Mouse (Mus musculus) hindbrain, embryonic 14.5 days (tissue): ENCODE measurements around the gene Cst3. TPM values are rescaled to one million over a fixed set of nuclear protein-coding genes. Genes with fewer than 3 reads are reported as not detected.
A peak's percentile ranks its signal among the peaks of the same experiment; 100 is the strongest.

Experiments used
- ATAC-seq: fragments of 200-750 bp; cut with Nextera tagmentation; 2 replicates; pipeline ENCODE4 v1.8.0; 2017; ENCODE audit warnings: moderate number of reproducible peaks, mild to moderate bottlenecking, moderate TSS enrichment, moderate library complexity; ENCODE audit not compliant: low FRiP score
- DNase-seq: peaks from one replicate; pipeline ENCODE4 v3.0.0-alpha.2; 2015; ENCODE audit warnings: low spot score
- H3K27ac ChIP-seq: fragments of 300-500 bp; sonication (generic); 2 replicates; pipeline ENCODE4 v1.5.1; 2014; ENCODE audit warnings: mild to moderate bottlenecking, moderate library complexity
- H3K27me3 ChIP-seq: fragments of 300-500 bp; sonication (generic); 2 replicates; pipeline ENCODE4 v1.6.1; 2014; ENCODE audit warnings: mild to moderate bottlenecking, low read length, mixed read lengths; ENCODE audit not compliant: control insufficient read depth, insufficient read depth
- H3K36me3 ChIP-seq: fragments of 300-500 bp; sonication (generic); replicated peaks from 2 replicates; pipeline ENCODE4 v1.6.1; 2014; ENCODE audit not compliant: control insufficient read depth, insufficient read depth
- H3K4me1 ChIP-seq: fragments of 300-500 bp; sonication (generic); replicated peaks from 2 replicates; pipeline ENCODE4 v1.6.1; 2014; ENCODE audit warnings: antibody characterized with exemption, low read length, mixed read lengths; ENCODE audit not compliant: control insufficient read depth, insufficient read depth
- H3K4me2 ChIP-seq: fragments of 300-500 bp; sonication (generic); replicated peaks from 2 replicates; pipeline ENCODE4 v1.6.1; 2014; ENCODE audit warnings: mild to moderate bottlenecking, moderate library complexity
- H3K4me3 ChIP-seq: fragments of 300-500 bp; sonication (generic); replicated peaks from 2 replicates; pipeline ENCODE4 v1.5.1; 2014; ENCODE audit warnings: mild to moderate bottlenecking, low read length
- H3K9ac ChIP-seq: fragments of 300-500 bp; sonication (generic); 2 replicates; pipeline ENCODE4 v1.6.1; 2014
- H3K9me3 ChIP-seq: fragments of 300-500 bp; sonication (generic); 2 replicates; pipeline ENCODE4 v1.6.1; 2016; ENCODE audit warnings: low read length; ENCODE audit not compliant: control insufficient read depth
- WGBS: fragments of 180-500 bp; shearing (Covaris S2); extraction: QIAGEN DNeasy Blood & Tissue Kit; methylation state at CpG from one replicate; pipeline ENCODE4 v1.1.7; 2014; 5-methylcytosine and 5-hydroxymethylcytosine counted together
- polyA plus RNA-seq: library from polyadenylated mRNA; unstranded; fragments of >200 nt; fragmentation: Nextera tagmentation; extraction: Ambion mirVana; gene quantifications from 2 replicates; pipeline ENCODE4 v1.2.1, GENCODE M21; 2014

Cst3 gene
- polyA plus RNA-seq: 702 and 729 TPM in 2 replicates

DNA sequence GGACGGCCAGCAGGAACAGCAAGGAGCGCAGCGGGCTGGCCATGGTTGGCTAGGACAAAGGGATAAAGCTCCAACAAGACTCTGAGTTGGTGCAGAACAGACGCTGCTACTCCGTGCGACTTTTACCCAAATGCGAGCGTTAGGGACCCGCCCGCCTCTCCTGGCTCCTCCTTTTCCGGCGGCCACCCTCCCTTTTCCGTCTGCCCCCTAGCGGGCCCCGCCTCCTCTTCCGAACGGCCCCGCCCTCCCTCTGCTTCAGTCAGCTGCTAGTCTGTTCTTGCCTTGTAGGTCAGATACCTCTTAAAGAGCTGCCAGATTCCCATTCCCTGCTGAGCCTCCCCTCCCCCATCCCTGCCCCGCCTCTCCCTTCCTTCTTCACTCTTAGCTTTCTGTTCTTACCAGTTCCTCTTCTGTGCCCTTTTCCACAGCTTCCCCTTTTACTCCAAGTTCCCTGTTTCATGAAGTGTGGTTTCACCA lies at the start of gene Cst3:
Gene Cst3, minus strand, starts transcription at position 358 of the 477 bp plus-strand sequence.
- WGBS: 0% methylated on average over 19 of the region's 19 CpGs
- Histone ChIP-seq H3K4me1 (peaks cover 25% of the 10 kb centered on the region), H3K27me3 (no peaks in the 10 kb centered on the region), H3K9me3 (no peaks in the 10 kb centered on the region), H3K4me2 (peak within 1 kb of the TSS; percentile 95), H3K9ac (peak within 1 kb of the TSS; percentile 94), H3K4me3 (peak within 1 kb of the TSS; percentile 93), H3K27ac (peak within 1 kb of the TSS; percentile 90), H3K36me3 (peaks cover 27% of the 10 kb centered on the region)
- DNase-seq (peak; percentile 80), ATAC-seq (peak; percentile 95)

DNA sequence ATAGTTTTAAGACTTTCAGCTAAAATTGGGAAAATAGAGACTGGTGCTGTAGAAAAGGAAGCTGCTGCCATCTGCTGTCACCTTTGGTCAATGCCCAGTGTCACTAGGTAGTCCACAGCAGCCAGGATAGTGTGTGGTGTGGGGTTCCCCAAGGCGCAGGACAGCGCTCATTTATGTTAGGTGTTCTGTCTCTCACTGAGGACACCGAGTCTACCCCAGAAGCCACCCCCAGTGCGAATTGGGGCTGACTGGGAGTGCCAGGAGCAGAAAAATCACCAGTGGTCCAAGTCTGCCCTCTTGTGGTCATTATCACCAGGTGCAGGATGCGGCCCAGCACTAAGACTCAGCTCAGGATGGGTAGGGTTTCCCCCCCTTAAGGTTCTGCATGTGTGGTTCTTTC lies 26.8 kb upstream of the Cst3 start:
- peak; percentile 66; the same call in 1 of the 2 replicates for ATAC-seq
- 0 out of 2 replicates have a peak overlapping the region, but pooled peaks have one; percentile 24 for H3K4me2 ChIP-seq

DNA sequence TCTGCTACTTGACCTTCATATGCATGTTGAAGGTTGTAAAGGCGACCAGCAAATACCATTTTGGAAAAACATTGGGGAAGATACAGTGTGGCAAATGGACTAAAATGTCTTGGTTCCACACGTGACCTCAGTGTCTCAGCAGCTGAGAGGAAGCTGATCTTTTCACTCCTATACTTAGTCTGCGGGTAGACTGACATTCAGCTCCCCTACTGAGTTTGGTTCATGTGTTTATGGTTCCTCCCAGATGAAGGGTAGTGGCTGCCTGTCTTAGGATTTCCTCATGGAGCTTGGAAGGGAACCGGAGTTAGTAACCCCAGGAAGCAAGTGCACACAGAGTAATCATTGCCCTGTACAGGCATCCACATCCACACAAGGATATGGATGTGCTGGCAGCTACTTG lies 24.8 kb upstream of the Cst3 start:
- H3K4me2 ChIP-seq: no peak overlapping the region
- H3K36me3 ChIP-seq: no peaks in the 10 kb centered on the region
- H3K4me3 ChIP-seq: no peak overlapping the region
- H3K9me3 ChIP-seq: no peaks in the 10 kb centered on the region
- no peak overlapping the region for H3K27ac ChIP-seq
- 59% methylated on average over 4 of the region's 4 CpGs for WGBS
- ATAC-seq (no peak), DNase-seq (no peak)
- no peaks in the 10 kb centered on the region for H3K4me1 ChIP-seq
- H3K27me3 ChIP-seq: no peaks in the 10 kb centered on the region
- no peak overlapping the region for H3K9ac ChIP-seq

More for the DNA sequence above, 26.8 kb upstream of the Cst3 start:
- Histone ChIP-seq H3K27ac (no peak overlapping the region), H3K9ac (no peak overlapping the region), H3K4me1 (no peaks in the 10 kb centered on the region), H3K27me3 (no peaks in the 10 kb centered on the region), H3K4me3 (no peak overlapping the region), H3K9me3 (no peaks in the 10 kb centered on the region), H3K36me3 (no peaks in the 10 kb centered on the region)
- peak; percentile 57 for DNase-seq
- WGBS: 12% methylated on average over 5 of the region's 5 CpGs

DNA sequence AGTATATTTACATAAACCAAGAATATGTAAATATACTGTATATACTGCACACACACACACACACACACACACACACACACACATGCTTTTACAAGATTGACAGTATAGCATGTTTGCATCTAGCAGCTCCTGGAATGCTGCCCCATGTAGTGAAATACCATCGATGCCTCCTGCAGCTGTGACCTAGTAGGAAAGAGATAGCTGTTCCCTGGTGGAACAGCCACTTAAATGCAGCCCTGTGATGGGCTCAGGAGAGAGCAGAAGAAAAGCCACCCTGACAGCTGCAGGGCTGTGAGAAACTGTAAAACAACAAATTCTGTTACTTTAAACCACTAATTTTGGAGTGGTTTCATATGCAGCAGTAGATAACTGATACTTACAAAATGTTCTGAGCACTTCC lies 20.7 kb upstream of the Cst3 start:
- no peak overlapping the region for H3K27ac ChIP-seq
- 82% methylated on average over 1 of the region's 1 CpGs for WGBS
- no peak for ATAC-seq
- no peak for DNase-seq
- H3K36me3 ChIP-seq: no peaks in the 10 kb centered on the region
- H3K4me3 ChIP-seq: no peak overlapping the region
- H3K27me3 ChIP-seq: no peaks in the 10 kb centered on the region
- H3K4me2 ChIP-seq: no peak overlapping the region
- H3K9ac ChIP-seq: no peak overlapping the region
- no peaks in the 10 kb centered on the region for H3K9me3 ChIP-seq
- H3K4me1 ChIP-seq: no peaks in the 10 kb centered on the region

- no peak overlapping the region for H3K4me3 ChIP-seq
- no peak overlapping the region for H3K27ac ChIP-seq
- no peaks in the 10 kb centered on the region for H3K27me3 ChIP-seq
- DNase-seq (no peak), ATAC-seq (no peak)
- no peak overlapping the region for H3K4me2 ChIP-seq
- H3K36me3 ChIP-seq: no peaks in the 10 kb centered on the region
- H3K9me3 ChIP-seq: no peaks in the 10 kb centered on the region
- H3K9ac ChIP-seq: no peak overlapping the region
- H3K4me1 ChIP-seq: no peaks in the 10 kb centered on the region
Measured at GRCm38 (mm10) chr2:148893107-148893506, 17.6 kb upstream of the Cst3 start.

- H3K4me3 ChIP-seq: no peak overlapping the region
Measured at GRCm38 (mm10) chr2:148890021-148890851, 14.7 kb upstream of the Cst3 start.

DNA sequence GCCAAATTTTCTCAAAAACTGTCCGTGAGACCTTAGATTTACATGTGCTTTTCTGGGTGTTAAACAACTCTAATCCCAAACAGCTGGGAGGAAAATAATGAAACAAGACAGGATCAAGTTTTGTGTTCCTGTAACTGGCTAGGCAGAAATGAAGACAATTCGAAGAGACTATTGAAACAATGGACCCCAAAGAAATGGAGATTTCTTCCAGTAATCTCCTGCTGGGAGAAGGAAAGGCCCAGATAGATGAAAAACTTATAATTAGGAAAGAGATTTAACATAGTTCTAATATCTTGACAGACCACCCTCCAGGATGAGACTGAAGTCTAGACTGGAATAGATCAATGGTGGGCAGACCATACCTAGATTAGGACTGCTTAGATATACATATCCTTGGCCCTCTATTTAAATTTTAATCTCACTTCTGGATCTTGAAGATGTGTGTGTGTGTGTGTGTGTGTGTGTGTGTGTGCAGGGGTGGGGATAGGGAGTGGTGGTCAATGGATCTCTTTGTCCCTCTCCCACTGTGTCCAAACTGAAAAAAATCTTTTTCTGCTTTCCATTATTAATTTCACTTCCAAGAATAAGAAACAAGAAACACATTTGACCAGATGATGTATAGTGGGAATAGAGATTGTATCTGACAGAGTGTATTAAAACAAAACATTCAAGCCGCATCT lies 14.0 kb upstream of the Cst3 start:
- WGBS: 47% methylated on average over 3 of the region's 3 CpGs
- H3K4me2 ChIP-seq: no peak overlapping the region
- no peaks in the 10 kb centered on the region for H3K36me3 ChIP-seq
- H3K4me3 ChIP-seq: no peak overlapping the region
- H3K9me3 ChIP-seq: no peaks in the 10 kb centered on the region
- ATAC-seq (peak; percentile 44; the same call in 1 of the 2 replicates), DNase-seq (no peak)
- no peaks in the 10 kb centered on the region for H3K4me1 ChIP-seq
- no peak overlapping the region for H3K9ac ChIP-seq
- no peaks in the 10 kb centered on the region for H3K27me3 ChIP-seq
- peak overlapping the region; percentile 77 for H3K27ac ChIP-seq

More at GRCm38 (mm10) chr2:148890021-148890851, 14.7 kb upstream of the Cst3 start:
- no peaks in the 10 kb centered on the region for H3K9me3 ChIP-seq
- DNase-seq (peak; percentile 39), ATAC-seq (peak; percentile 89)
- H3K4me1 ChIP-seq: no peaks in the 10 kb centered on the region
- 27% methylated on average over 5 of the region's 5 CpGs for WGBS
- H3K9ac ChIP-seq: no peak overlapping the region; the same call in 1 of the 2 replicates
- H3K27me3 ChIP-seq: no peaks in the 10 kb centered on the region
- no peak overlapping the region for H3K4me2 ChIP-seq
- H3K27ac ChIP-seq: peak overlapping the region; percentile 77
- H3K36me3 ChIP-seq: no peaks in the 10 kb centered on the region

GRCm38 (mm10) chr2:148888872-148889271 lies 13.4 kb upstream of the Cst3 start:
- Histone ChIP-seq H3K27ac (peak overlapping the region; percentile 77), H3K4me1 (no peaks in the 10 kb centered on the region), H3K9me3 (no peaks in the 10 kb centered on the region), H3K9ac (no peak overlapping the region), H3K4me3 (no peak overlapping the region), H3K4me2 (no peak overlapping the region), H3K36me3 (no peaks in the 10 kb centered on the region), H3K27me3 (no peaks in the 10 kb centered on the region)
- no peak for DNase-seq
- 81% methylated on average over 3 of the region's 3 CpGs for WGBS
- no peak for ATAC-seq

DNA sequence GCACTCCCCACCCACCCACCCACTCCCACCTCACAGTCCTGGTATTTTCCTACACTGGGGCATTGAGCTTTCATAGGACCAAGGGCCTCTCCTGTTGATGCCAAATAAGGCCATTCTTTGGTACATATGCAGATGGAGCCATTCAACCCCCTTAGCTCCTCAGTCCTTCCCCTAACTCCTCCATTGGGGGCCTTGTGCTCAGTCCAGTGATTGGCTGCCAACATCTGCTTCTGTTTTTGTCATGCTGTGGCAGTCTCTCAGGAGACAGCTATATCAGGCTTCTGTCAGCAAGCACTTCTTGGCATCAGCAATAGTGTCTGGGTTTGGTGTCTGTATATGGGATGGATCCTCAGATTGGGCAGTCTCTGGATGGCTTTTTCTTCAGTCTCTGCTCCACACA lies 9.2 kb upstream of the Cst3 start:
- ATAC-seq: peak; percentile 69; the same call in 1 of the 2 replicates

More for the DNA sequence above, 9.2 kb upstream of the Cst3 start:
- H3K9me3 ChIP-seq: no peaks in the 10 kb centered on the region
- H3K27ac ChIP-seq: no peak overlapping the region
- no peaks in the 10 kb centered on the region for H3K27me3 ChIP-seq
- H3K9ac ChIP-seq: no peak overlapping the region
- no peak overlapping the region for H3K4me2 ChIP-seq
- H3K4me1 ChIP-seq: no peaks in the 10 kb centered on the region
- H3K36me3 ChIP-seq: no peaks in the 10 kb centered on the region
- no peak overlapping the region for H3K4me3 ChIP-seq
- DNase-seq: no peak
